Mouse (Mus musculus) cerebellum, adult 2 months (tissue): ENCODE data around the gene Stat4.

Experiments
- CTCF ChIP-seq: fragments of 200-500 bp; IDR thresholded peaks from 2 replicates; pipeline ENCODE4 v1.5.1; 2011; ENCODE audit warnings: low read depth, mild to moderate bottlenecking, control low read depth, low read length, moderate library complexity, borderline replicate concordance; ENCODE audit not compliant: insufficient read depth
- POLR2A ChIP-seq: fragments of 200-500 bp; IDR thresholded peaks from 2 replicates; pipeline ENCODE4 v1.6.1; 2011; ENCODE audit warnings: low read length, control low read depth, borderline replicate concordance; ENCODE audit not compliant: insufficient read depth

DNA sequence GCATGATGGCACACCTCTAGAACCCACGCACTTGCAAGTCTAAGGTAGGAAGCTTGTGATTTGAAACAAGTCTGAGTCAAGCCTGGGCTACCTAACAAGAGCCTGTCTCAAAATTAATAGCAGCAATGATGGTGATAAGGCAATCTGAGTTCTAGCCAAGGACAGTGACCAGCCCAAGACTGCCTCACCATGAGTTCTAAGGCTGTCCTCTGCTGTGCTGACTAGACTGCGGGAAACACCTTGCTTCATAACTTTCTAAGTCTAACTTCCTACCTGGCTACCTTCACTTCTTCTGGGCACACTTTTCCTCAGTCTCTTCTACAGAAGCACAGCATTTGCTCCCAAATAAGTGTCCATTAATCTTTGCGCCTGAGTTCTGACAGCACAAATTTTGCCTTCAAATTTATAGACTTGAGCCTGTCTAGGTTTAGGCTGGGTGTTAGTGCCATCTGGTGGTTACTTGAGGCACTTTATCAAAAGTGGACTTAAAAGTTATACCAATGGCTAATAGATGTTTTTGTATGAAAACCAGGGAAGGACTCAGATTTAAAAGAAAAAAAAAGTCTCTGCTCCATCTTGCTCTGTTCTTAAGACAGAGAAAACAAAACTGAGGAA lies 111.8 kb downstream of the Stat4 start:
- TF ChIP-seq CTCF, result no peak
- no peak for TF ChIP-seq POLR2A
